Mouse (Mus musculus) liver, postnatal 0 days (tissue): Measurements from ENCODE around the gene F12. TPM values are rescaled to one million over a fixed set of nuclear protein-coding genes. Genes with fewer than 3 reads are reported as not detected.
A peak's percentile ranks its signal among the peaks of the same experiment; 100 is the strongest.

Experiments
- ATAC-seq: fragments of 200-750 bp; cut with Nextera tagmentation; 2 replicates; pipeline ENCODE4 v1.8.0; 2017; ENCODE audit warnings: mild to moderate bottlenecking, moderate library complexity
- DNase-seq: peaks from one replicate; pipeline ENCODE4 v3.0.0-alpha.2; 2016
- H3K27ac ChIP-seq: fragments of 300-500 bp; sonication (generic); 2 replicates; pipeline ENCODE4 v1.5.1; 2014; ENCODE audit warnings: antibody characterized with exemption, moderate library complexity, mild to moderate bottlenecking, low read depth
- H3K27me3 ChIP-seq: fragments of 300-500 bp; sonication (generic); 2 replicates; pipeline ENCODE4 v1.6.1; 2014; ENCODE audit warnings: low read length, control low read depth, mixed read lengths; ENCODE audit not compliant: insufficient read depth
- H3K36me3 ChIP-seq: fragments of 300-500 bp; sonication (generic); replicated peaks from 2 replicates; pipeline ENCODE4 v1.6.1; 2014; ENCODE audit warnings: mild to moderate bottlenecking, control low read depth, low read length, moderate library complexity, mixed read lengths; ENCODE audit not compliant: insufficient read depth
- H3K4me1 ChIP-seq: fragments of 300-500 bp; sonication (generic); 2 replicates; pipeline ENCODE4 v1.6.1; 2014; ENCODE audit warnings: antibody characterized with exemption, mild to moderate bottlenecking, control low read depth; ENCODE audit not compliant: insufficient read depth
- H3K4me2 ChIP-seq: fragments of 300-500 bp; sonication (generic); 2 replicates; pipeline ENCODE4 v1.6.1; 2014; ENCODE audit warnings: low read depth, mild to moderate bottlenecking, low read length, moderate library complexity, mixed read lengths
- H3K4me3 ChIP-seq: fragments of 300-500 bp; sonication (generic); 2 replicates; pipeline ENCODE4 v1.5.1; 2014; ENCODE audit warnings: low read depth, low read length
- H3K9ac ChIP-seq: fragments of 300-500 bp; sonication (generic); replicated peaks from 2 replicates; pipeline ENCODE4 v1.6.1; 2014; ENCODE audit warnings: mild to moderate bottlenecking, moderate library complexity
- H3K9me3 ChIP-seq: fragments of 300-500 bp; sonication (generic); 2 replicates; pipeline ENCODE4 v1.6.1; 2016; ENCODE audit warnings: mild to moderate bottlenecking, control low read depth, low read length, mixed read lengths
- CTCF ChIP-seq: sonication (generic); IDR thresholded peaks from 2 replicates; pipeline ENCODE4 v1.5.1; 2016; ENCODE audit warnings: antibody characterized with exemption, low read depth
- EP300 ChIP-seq: IDR thresholded peaks from 2 replicates; pipeline ENCODE4 v1.6.1; 2016; ENCODE audit warnings: antibody characterized with exemption, low read depth, mild to moderate bottlenecking
- WGBS: fragments of 180-500 bp; shearing (Covaris S2); extraction: QIAGEN DNeasy Blood & Tissue Kit; methylation state at CpG from one replicate; pipeline ENCODE4 v1.1.7; 2014; ENCODE audit not compliant: insufficient replicate concordance; 5-methylcytosine and 5-hydroxymethylcytosine counted together
- polyA plus RNA-seq: library from polyadenylated mRNA; unstranded; fragments of >200 nt; fragmentation: Nextera tagmentation; extraction: Ambion mirVana; gene quantifications from 2 replicates; pipeline ENCODE4 v1.2.1, GENCODE M21; 2015

The F12 gene
- polyA plus RNA-seq, 1 experiment from 2014 or later, result 418 TPM

DNA sequence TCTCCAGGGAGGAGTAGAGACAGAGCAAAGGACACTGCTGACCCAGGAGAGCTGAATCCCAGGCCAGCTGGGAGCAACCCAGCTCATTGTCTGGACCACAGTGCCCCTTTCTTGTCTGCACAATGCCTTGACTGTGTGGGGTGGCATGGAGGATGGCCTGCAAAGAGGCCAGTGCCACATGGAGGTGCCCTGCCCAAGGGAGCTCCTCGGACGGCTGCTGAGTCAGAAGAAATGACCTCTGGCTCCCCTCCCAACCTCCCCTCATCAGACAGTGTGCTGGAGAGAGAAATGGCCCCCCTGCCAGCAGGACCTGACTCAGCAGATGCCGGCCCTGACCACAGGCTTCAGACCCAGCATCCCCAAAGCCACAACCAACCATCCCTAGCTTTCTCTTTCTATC lies 38.6 kb upstream of the F12 start:
- peaks cover 30% of the 10 kb centered on the region for H3K27me3 ChIP-seq
- no peak overlapping the region for H3K27ac ChIP-seq
- no peak for DNase-seq
- no peak overlapping the region for H3K9ac ChIP-seq
- no peak overlapping the region for H3K4me3 ChIP-seq
- peaks cover 18% of the 10 kb centered on the region for H3K4me1 ChIP-seq
- WGBS, result 17% methylated on average over 3 of the region's 3 CpGs
- no peak for TF ChIP-seq EP300
- TF ChIP-seq CTCF, result no peak
- no peaks in the 10 kb centered on the region for H3K9me3 ChIP-seq
- H3K4me2 ChIP-seq, result no peak overlapping the region
- peaks cover 11% of the 10 kb centered on the region for H3K36me3 ChIP-seq
- ATAC-seq, result no peak

- peaks cover 21% of the 10 kb centered on the region for H3K36me3 ChIP-seq
- no peaks in the 10 kb centered on the region for H3K9me3 ChIP-seq
- peaks cover 27% of the 10 kb centered on the region for H3K27me3 ChIP-seq
- no peak within 1 kb of the TSS for H3K27ac ChIP-seq
- WGBS, result under 1% methylated on average over 76 of the region's 84 CpGs
- ATAC-seq (peak; percentile 40; the same call in 1 of the 2 replicates), DNase-seq (peak; percentile 35)
- peak within 1 kb of the TSS; percentile 84 for H3K4me2 ChIP-seq
- H3K9ac ChIP-seq, result peak within 1 kb of the TSS; percentile 48
- H3K4me1 ChIP-seq, result peaks cover 18% of the 10 kb centered on the region
- TF ChIP-seq EP300 (no peak), CTCF (no peak)
- peak within 1 kb of the TSS; percentile 50 for H3K4me3 ChIP-seq
Observed at GRCm38 (mm10) chr13:55464027-55464884, 37.7 kb upstream of the F12 start, which contains the start of gene Prr7. Gene Prr7, plus strand, starts transcription at chr13:55464267.

DNA sequence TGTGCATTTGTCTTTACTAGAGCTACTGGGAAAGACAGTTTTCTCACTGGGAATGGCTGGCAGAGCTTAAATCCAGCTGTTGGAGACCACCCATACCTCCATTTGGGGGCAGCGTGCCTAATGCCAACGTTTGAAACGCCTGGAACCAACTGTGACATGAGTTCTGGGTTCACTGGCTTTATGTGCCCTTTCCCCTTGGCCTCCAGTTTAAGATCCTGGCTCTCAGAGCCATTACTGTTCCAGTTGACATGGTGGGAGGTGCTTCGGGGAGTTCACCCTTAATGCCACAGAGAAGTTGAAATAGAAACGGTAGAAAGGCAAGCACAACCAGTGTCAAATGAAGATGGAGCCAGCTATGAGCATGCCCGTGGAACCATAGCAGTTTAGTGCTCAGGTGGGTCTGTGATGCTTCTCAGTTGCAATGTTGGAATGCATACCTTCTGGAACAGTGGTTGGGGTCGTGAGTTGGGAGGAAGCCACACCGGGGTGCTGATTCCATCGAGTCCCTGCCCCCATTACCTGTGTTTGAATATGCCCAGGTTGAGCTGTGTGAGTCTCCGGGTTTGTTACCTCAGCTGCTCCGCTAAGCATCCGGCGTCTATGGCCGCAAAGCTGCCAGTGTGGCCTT lies 36.9 kb upstream of the F12 start:
- ATAC-seq, result no peak
- H3K4me1 ChIP-seq, result peaks cover 18% of the 10 kb centered on the region
- peaks cover 27% of the 10 kb centered on the region for H3K27me3 ChIP-seq
- no peak overlapping the region for H3K27ac ChIP-seq
- WGBS, result 18% methylated on average over 14 of the region's 14 CpGs
- no peak for DNase-seq
- H3K36me3 ChIP-seq, result peaks cover 28% of the 10 kb centered on the region
- peak overlapping the region; percentile 50 for H3K4me3 ChIP-seq
- no peak overlapping the region for H3K9ac ChIP-seq
- TF ChIP-seq CTCF (no peak), EP300 (no peak)
- H3K9me3 ChIP-seq, result no peaks in the 10 kb centered on the region
- H3K4me2 ChIP-seq, result peak overlapping the region; percentile 84

DNA sequence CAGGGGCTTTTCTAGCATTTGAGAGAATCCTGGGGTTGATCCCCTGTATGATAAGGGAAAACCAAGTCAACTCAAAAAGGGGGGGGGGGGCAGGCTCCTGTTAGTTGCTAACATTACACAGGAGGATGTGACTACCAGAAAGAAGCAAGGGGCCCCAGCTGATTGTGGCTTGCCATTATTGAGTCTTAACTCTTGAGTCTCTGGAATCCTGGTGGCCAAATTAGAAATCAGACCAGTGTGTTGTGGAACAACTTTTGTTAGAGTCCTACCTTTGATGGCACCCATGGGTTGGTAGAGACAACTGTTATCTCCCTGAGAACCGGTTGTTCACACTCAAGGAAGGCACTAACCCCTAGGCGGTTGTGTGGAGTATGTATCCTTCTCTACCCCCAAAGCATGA lies 36.4 kb upstream of the F12 start:
- DNase-seq (no peak), ATAC-seq (no peak)
- no peak overlapping the region for H3K27ac ChIP-seq
- H3K4me2 ChIP-seq, result no peak overlapping the region
- TF ChIP-seq CTCF (no peak), EP300 (no peak)
- peaks cover 18% of the 10 kb centered on the region for H3K4me1 ChIP-seq
- peaks cover 33% of the 10 kb centered on the region for H3K36me3 ChIP-seq
- H3K9ac ChIP-seq, result no peak overlapping the region
- H3K4me3 ChIP-seq, result no peak overlapping the region
- peaks cover 27% of the 10 kb centered on the region for H3K27me3 ChIP-seq
- H3K9me3 ChIP-seq, result no peaks in the 10 kb centered on the region
- 42% methylated on average over 2 of the region's 2 CpGs for WGBS

DNA sequence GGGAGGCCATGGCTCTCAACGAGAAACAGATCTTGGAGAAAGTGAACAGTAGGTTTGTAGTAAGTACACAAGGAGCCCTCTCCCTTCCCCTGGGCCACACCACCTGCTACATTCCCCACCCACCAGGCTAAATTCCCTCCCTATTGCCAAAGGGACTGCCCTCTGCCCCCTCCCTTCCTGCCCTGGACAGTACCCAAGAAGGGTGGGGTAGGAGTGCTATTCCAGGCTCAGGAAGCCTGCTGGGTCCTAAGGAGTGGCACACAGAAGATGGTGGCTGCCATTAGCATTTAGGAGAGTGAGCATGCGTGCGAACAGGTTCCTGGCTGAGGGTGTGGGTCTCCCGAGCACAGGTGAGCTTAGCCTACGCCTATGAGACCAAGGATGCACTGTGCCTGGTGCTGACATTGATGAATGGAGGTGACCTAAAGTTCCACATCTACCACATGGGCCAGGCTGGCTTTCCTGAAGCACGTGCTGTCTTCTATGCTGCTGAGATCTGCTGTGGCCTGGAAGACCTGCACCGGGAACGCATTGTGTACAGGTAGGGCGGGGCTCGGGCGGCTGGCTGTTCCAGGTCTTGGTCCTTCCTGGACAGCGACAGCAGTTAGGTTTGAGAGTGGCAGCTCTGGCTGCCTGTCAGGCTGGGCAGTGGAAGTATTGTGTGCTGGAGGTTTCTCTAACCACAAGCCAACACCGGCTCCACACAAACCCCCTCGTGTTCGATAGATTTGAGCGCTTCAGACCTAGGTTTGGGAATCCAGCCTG lies 25.4 kb upstream of the F12 start:
- H3K36me3 ChIP-seq, result peaks cover 62% of the 10 kb centered on the region
- H3K27me3 ChIP-seq, result no peaks in the 10 kb centered on the region
- no peak overlapping the region for H3K27ac ChIP-seq
- ATAC-seq, result no peak
- DNase-seq, result no peak
- no peak overlapping the region for H3K4me2 ChIP-seq
- WGBS, result 93% methylated on average over 16 of the region's 16 CpGs
- no peaks in the 10 kb centered on the region for H3K9me3 ChIP-seq
- no peak overlapping the region for H3K4me3 ChIP-seq
- H3K9ac ChIP-seq, result no peak overlapping the region
- peaks cover 37% of the 10 kb centered on the region for H3K4me1 ChIP-seq
- TF ChIP-seq EP300, result no peak
- no peak for TF ChIP-seq CTCF

- 76% methylated on average over 10 of the region's 10 CpGs for WGBS
- H3K9me3 ChIP-seq, result no peaks in the 10 kb centered on the region
- ATAC-seq (no peak), DNase-seq (no peak)
- peaks cover 59% of the 10 kb centered on the region for H3K36me3 ChIP-seq
- H3K9ac ChIP-seq, result no peak overlapping the region
- no peak overlapping the region for H3K4me2 ChIP-seq
- H3K27ac ChIP-seq, result no peak overlapping the region
- H3K4me1 ChIP-seq, result peaks cover 44% of the 10 kb centered on the region
- H3K4me3 ChIP-seq, result no peak overlapping the region
- TF ChIP-seq CTCF, result no peak
- TF ChIP-seq EP300, result no peak
- H3K27me3 ChIP-seq, result no peaks in the 10 kb centered on the region
Observed at GRCm38 (mm10) chr13:55451296-55451695, 24.7 kb upstream of the F12 start.
